Mouse (Mus musculus): ENCODE measurements around the gene Smok2b.
"Not testable (repeated sequence)": the region's sequence is repeated elsewhere in the genome, so short reads cannot be mapped to it uniquely, and the experiment has no call there.

The Smok2b gene

DNA sequence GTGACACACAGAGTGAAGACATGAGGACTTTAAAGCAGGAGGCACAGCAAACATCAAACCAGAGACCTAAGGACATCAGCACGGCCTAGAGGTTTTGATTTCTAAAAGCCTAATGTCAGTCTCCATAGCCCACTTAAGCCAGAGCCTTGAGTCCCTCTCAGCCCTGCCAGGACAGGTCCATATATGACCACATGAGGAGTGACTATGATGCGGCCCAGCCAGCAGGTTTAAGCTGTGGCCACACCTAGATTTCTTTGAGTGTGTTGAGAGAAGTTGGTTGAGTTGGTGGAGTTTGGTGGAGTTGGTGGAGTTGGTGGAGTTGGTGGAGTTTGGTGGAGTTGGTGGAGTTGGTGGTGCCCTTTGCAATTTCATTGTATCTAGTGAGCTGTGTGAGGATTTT lies at the start of gene Smok2b:
Smok2b (plus strand) TSS at position 301 of the 400 bp plus-strand sequence.
- DNase-seq = not testable (repeated sequence)

DNA sequence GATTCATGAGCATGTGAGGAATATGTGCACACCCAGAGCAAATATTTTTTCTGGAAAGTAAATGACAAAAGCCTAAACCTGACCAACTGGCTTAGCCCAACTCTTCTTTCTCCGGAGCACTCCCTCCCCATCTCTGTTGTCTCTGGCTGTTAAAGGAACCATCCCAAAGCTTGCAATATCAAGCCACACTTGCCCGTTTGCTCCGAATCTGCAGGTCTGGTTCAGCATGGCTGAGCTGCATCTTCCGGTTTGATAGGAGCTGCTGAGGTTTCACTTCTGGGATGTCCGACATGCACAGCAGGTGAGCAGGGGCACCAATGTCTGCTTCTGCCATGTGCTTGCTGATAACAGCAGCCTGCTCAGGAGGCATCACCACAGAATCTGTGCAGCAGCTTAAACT lies 49.6 kb upstream of the Smok2b start:
- DNase-seq = not testable (repeated sequence)

DNA sequence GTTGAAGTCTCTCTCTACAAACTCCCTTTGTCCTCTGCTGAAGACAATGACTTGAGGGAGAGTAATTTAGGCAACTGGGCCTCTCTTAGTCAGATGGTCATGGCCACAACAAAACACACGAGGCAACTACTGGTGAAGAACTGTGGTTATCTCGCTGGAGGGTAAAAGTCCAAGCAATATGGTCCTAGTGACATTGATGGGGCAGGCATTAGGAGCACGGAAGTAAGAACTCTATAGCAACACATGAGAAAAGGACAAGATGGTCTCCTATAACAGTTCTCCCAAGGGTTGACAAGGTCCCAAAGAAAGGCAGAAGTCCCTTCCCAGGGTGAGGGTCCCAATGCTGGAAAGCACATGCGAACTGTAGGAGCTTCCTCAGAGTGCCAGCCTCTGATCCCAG lies 47.3 kb upstream of the Smok2b start:
- not testable (repeated sequence) for DNase-seq

DNA sequence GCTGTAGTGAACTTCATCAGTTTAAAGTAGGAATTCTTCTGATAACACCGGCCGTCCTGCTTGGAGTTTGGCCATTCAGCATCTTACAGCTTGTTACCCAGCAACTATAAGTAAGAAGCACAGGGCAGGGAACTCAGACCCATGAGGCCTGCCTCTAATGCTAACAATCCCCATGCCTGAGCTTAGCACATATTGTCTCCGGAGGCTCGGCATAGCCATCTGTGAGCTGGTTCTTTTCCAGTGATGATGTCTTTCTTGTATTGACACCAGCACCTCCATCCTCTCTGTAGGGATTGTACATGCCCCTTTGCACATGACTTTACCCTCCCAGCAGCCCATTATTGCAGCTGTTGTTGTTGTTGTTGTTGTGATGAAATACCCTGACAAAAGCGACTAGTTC lies 45.5 kb upstream of the Smok2b start:
- not testable (repeated sequence) for DNase-seq

DNA sequence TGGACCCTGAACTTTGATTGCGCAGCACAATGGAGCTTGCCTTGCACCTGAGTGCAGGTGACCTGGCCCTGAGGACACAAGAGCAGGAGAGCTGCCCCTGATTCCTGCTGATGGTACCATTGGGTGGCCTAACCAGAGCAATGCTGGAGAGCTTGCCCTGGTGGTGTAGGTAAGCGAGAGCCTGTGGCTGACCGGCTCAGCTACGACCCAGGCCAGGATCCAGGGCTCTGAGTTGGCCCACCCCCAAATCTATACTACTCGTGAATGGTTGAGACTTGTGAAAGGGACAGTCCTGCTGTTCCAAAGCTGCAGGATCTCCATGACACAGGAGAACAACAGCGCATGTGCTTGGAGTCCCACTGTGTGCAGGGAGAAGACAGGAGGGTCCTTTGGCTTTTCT lies 43.5 kb upstream of the Smok2b start:
- DNase-seq = not testable (repeated sequence)

DNA sequence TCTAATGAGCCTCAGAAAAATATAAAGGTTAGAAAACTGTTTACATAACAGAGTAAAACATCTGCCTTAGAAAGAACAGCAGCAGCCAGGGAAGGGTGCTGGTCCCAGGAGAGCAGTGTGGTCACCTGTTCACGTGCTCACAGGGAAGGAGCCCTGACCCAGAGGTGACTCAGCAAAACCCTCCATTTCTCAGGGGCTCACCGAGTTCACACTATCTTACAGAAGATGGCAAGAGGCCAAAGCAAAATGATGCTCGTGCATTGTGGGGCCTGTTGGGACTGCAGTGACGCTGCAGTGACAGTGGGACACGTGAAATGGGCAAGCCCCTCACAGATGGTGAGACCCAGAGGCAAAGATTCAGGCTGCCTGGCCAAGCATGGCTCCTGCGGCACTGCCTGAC lies 42.4 kb upstream of the Smok2b start:
- not testable (repeated sequence) for DNase-seq

DNA sequence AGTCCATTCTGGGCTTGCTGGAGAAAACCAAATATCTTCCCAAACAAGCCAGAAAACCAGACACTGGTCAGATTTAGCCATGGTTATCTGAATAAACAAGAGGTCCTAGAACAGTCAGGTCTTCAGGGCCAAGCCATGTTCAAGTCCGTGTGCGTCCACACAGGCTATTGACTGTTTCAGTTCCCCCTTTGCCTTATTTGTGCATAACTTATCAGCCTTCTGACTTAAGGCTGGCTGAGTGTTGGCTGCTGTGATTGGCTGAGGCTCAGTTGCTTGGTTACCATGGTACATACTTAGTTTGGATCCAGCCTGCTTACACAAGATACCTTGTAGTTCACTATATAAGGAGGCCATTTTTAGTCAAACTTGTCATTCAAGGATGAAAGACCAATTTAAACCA lies 41.2 kb upstream of the Smok2b start:
- not testable (repeated sequence) for DNase-seq

DNA sequence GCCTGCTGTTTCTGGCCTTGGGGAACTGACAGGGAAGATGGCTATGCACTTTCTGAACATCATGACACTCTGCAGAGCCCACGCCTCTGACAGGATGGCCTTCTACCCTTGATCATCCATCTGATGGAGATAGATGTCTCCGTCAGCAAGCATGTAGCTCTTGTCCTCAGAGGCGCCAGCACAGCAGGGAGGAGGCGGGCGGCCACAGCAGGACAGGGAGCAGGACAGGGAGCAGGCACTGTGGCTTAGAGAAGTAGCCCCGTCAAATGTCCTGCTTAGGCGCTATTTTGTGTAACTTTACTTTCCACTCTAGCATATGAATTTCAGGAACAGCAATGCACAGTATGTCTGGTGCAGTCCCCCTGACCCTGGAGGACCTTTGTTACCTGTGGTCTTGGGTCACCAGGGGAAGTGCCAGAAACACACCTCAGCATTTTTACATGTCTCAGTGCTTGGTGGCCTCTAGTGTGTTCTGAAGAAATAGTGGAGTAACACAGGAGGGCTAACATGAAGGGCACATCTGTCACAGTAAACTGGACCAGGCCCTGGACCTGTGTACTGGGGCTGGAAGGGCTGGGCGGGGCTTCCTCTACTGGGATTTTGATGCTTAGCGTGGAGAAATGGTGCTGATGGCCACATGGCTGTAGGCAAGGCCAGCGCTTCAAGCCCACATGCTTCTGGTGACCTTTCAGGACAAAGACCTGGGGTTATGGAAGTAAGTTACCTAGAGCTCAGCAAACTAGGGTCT lies 39.0 kb upstream of the Smok2b start:
- DNase-seq = not testable (repeated sequence)

DNA sequence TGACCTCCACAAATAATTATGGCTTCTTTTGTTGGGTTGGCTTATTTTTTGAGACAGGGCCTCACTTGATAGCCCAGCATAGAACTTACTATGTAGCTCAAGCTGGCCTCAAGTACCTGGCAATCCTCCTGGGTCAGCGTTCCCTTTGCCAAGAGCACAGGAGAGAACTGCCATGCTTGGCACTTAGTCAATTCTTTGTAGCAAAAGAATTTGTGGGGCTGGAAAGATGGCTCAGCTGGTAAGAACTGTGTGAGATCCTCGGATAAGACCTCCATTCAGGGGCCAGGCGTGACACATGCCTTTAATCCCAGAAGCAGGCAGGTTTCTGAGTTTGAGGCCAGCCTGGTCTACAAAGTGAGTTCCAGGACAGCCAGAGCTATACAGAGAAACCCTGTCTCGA lies 33.6 kb upstream of the Smok2b start:
- DNase-seq = not testable (repeated sequence)

DNA sequence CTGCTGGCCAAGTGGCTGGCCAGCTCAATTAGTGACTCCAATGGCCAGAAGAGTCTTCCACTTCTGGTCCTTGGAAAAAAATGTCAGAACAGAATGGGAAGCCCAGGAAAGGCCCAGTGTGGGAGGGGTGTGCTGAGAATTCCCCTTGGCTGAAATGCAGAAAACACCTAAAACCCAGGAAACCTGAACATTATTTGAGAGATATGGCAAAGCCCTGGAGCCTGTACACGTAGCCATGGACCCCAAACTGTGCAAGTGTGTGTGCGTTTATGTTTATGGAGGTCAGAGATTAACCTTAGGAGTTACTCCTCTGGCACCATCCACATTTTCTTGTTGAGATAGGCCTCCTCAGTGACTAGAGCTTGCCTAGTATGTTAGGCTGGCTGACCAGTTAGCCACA lies 31.2 kb upstream of the Smok2b start:
- DNase-seq = not testable (repeated sequence)

DNA sequence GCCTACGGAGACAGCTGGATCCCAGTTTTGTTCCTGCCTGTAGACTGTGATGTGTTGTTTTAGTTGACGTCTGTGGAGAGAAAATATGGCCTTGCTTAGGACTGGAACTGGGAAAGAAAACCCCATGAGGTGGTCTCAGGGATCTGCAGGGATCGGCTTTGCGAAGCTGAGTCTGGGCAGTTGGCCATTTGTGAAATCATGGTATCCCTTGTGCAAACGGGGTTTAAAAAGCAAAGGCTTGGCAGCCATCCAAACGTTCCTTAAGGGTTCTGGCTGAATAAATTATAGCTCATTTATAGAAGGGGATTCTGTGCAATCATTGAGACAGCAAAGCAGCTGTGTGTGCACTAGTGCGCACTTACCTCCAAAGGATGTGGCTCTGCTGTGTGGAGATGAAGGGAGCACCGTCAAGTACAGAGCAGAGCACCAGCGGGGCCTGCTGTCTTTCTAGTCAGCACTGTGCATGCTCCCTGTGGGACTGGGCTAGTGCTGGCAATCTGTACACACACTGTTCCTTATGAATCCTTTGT lies 30.1 kb upstream of the Smok2b start:
- DNase-seq = peak; percentile 29

DNA sequence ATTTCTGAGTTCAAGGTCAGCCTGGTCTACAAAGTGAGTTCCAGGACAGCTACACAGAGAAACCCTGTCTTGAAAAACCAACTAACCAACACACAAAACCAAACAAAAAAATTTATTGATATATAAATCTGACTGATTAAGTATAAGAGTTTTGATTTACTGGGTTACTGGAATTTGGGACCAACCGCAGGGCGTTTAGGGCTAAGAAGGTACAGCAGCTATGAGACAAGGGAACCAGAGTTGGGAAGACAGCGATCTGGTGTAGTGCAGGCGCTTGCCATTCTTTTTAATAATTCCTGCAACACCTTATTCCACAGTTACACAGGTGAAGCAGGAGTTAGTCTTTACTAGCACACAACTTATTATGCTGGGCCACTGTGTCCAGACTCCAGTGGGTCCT lies 28.5 kb upstream of the Smok2b start:
- DNase-seq = not testable (repeated sequence)

DNA sequence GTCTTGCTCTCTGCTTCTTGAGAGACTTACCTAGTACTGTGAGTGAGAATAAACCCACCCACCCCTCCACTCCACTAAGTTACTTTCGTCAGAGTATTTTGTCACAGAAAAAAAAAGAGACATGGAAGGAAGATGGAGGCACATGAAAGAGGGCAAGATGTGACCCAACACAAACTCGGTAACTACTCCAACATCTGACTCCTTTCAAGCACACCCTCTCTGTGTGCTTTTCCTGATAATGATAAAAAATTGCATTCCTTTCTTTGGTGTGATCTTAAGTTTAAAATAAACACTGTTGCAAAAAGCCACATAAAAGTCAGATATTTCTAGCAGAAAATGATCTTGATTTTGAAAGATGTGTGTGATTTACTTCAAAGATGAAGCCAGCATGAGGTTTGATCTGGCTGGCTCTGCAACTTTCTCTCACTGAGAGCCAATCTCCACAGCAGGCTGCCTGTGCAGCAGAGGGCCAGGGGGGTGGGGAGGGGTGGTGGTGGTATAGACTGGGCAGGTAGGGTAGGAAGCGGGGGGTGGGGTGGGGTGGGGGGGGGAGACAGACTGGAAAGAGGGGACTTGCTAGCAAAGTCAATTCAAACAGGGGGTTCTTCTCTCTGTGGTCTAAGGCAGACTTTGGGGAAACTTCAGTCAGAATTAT lies 27.5 kb upstream of the Smok2b start:
- DNase-seq = not testable (repeated sequence)

DNA sequence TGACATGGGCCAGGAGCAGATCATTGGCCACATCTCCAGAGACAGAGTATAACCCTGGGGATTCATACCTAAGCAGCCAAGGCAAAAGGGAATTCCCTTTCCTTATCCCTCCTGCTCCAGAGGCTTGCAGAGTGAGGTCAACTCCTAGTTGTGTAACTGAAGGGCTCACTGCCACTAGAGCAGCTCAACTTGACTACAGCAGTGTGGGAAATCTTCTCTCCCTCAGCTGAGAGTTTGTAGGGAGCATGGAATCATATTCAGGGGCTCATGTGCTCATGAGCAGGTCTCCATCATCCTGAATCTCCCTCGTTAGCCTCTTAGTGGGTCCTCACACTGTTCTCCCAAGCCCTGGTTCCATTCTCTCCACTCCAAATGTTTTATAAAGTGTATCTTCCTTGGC lies 24.8 kb upstream of the Smok2b start:
- DNase-seq = not testable (repeated sequence)

DNA sequence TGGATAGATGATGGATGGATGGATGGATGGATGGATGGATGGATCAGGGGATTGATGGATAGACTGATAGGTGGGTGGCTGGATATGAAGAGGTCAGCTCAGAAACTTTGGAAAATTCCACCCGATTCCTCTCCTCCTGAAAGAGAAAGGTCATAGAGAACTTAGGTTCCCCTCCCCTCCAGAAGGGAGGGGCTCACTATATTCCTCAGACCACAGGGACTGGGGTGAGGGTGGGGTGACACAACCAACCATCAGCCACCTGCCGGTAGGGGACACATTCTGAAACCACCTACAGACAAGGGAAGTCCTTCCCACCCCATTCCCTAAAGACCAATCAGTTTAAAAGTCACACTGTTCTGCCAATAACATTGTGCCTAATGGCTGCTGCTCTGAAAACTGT lies 23.6 kb upstream of the Smok2b start:
- no peak for DNase-seq

DNA sequence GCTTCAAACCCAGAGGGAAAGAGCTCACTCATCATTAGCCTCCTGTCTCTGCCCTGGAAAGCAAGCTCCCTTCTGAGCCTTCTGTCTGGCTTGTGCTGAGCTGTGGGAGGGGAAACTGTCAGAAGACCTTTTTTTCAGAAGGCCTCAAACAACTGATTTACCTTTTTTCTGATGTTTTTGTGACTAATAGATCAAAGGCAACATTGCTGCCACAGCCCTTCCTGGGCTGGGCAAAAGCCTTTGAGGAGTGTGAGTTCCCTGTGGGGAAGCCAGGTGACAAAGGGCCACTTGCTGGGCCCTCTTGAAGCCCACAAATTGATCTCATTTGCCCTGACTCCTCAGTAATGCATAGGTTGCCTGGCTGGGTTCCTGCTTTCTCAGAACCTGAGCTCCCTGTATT lies 21.6 kb upstream of the Smok2b start:
- DNase-seq = not testable (repeated sequence)

DNA sequence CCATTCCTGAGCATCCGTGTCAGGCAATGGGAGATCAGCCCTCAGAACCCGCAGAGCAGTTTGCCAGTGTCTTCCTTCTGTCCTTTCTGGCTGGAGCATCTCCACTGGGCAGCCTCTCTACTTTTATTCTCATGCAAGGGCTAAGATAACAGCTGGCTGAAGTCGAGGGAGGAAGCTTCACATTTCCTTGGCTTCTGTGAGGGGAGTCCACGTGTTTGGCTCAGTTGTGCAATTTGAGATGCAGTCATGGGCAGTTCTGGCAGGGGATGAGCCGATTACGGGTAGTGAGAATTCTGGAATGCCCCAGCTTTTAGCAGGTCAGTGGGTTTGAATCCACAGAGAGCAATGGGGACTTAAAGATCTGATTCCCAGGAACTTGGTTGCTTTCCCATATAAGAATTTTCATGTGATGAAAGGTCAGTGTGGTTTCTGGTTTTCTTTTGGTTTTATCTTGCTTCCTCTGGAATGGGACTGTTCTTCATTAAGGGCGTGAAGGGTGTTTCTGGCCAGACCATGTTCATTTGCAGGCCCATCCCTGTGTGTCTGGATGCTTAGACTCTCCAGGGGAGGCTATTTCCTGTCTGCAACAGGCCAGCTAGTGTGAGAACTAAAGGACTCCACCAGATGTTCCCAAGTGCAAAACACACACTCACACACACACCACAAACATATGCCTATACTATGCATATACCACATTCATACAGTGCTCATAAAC lies 17.8 kb upstream of the Smok2b start:
- no peak for DNase-seq

DNA sequence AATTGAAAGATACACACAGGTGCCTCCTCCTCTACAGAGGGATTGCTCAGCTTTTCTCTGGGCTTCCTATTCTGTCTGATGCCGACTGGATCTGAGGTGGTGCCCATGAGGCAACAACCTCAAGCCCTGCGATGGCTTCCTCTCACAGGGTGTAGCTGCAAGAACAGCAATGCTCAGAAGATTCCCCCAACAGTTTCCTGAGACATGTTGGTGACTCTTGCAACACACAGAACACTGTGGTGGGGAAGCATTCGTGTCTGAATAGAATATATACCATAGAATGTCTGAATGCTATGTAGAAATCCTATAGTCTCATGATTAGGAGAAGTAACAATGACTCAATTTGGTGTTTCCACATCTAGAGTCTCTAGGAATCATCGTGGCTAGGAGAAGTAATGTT lies 15.9 kb upstream of the Smok2b start:
- no peak for DNase-seq

DNA sequence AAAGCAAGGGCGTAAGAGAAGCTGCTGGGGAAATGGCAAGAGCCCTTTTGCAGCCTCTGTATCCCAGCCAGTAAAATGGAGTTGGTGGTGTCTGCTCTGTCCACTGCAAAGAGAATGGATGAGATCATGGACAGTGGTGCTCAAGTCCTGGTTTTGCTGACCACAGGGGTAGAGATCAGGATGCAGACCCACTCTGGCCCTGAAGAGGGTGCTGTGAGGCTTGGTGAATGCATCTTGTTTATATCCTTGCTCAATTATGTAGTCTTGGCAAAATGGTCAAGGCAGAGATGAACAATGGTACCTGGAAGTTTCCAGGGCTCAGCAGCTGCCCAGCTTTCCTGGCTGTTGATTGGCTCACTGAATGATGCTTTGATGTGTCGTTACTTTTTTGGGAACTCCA lies 14.5 kb upstream of the Smok2b start:
- no peak for DNase-seq

DNA sequence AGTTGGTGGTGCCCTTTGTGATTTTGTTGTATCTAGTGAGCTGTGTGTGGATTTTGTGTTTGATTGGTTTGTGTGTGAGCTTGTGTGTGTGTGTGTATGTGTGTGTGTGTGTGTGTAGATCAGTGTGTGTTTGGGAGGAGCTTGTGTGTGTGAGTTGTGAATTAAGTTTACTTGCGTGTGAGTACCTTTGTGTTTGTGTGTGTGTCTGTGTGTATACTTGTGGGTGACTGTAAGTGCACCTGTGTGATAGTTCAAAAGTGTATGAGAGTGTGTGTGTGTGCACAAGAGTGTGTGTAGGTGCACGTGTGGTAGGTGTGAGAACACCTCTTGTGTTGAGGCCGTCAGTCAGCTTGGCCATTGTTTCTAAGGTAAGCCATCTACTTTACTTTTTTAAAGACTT lies 9.2 kb upstream of the Smok2b start, which contains the start of gene Smok2a:
Smok2a (plus strand) TSS at position 301 of the 400 bp plus-strand sequence.
- DNase-seq = no peak

DNA sequence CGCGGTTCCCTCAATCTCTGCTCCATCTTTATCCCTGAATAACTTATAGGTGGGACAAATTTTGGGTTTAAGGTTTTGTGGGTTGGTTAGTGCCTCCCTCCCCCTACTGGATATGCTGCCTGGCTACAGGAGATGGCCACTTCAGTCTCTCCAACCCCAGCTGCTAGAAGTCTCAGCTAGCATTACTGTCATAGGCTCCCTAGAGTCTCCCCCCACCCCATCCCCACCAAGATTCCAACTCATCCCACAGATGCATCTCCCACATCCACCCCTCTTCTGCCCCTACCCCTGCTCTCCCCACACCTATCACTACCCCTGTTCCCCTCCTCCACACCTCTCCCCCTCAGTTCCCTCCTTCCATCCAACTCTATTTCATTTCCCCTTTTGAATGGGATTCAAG lies 8.1 kb upstream of the Smok2b start:
- DNase-seq = not testable (repeated sequence)

DNA sequence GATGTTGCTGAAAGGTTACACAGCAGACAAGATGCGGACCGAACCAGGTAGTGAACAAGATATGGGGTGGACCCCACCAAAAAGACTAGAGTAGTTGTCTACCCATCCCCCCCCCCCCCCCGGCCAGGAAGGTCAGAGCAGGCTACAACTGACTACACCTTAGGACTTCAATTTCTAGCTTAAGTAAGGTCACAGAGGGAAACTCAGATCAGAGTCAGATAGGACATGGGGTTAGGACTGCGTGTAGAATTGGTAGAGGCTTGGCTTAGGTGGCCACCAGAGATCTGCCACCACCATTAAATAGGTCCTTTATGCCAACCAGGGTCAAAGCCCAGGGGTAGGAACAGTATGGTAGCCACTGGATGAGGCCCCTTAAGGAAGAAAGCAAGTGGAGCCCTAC lies 9.4 kb downstream of the Smok2b start:
- not testable (repeated sequence) for DNase-seq

All from kidney, postnatal 10 days (tissue).